Comparison of ENCODE assay signal across 9 mouse cellular contexts in genomic region chr2:11375092-11375491, GRCm38 (mm10).
DNase-seq lines count a peak whose midpoint lies in the region; ATAC-seq and TF ChIP-seq lines count a peak whose summit lies in the region.
"Had no signal": no experiment of that assay in that cellular context is flagged by ENCODE, and none has a peak within 500 bp of the region (broad histone marks: within the 10 kb centered on the region; RNA-seq: fewer than 3 reads in every experiment).

No protein-coding gene starts in this region.

- WGBS in embryonic facial prominence, embryonic 14.5 days = 51% methylated on average over 6 of the region's 6 CpGs
- 70% methylated on average over 6 of the region's 6 CpGs for WGBS in embryonic facial prominence, embryonic 10.5 days
- 54% methylated on average over 6 of the region's 6 CpGs for WGBS in lung, embryonic 14.5 days

- H3K79me2 ChIP-seq in CH12.LX (replicated peaks; ENCODE audit: control insufficient read depth, extremely low read depth, insufficient read depth, poor library complexity, severe bottlenecking) = no peaks in the 10 kb centered on the region

- TF ChIP-seq RAD21 in CH12.LX (IDR thresholded peaks at IDR 0.05; ENCODE audit: low read depth, low read length) = no peak; the same call in none of the 2 replicates

- dilution Hi-C loops in CH12.LX (cut with MboI; ENCODE audit: extremely low pct_ligation_motif_present, extremely low pct_unique_long_range_greater_than_20kb, low sequenced_read_pairs) = no loop called here

- no peak for TF ChIP-seq POLR2A in CH12.LX (IDR thresholded peaks at IDR 0.05; ENCODE audit: low read depth, low read length)

- no peaks in the 10 kb centered on the region for H3K36me3 ChIP-seq in embryonic facial prominence, embryonic 14.5 days (ENCODE audit: control insufficient read depth, insufficient read depth, low read length)
- no peaks in the 10 kb centered on the region for H3K36me3 ChIP-seq in embryonic facial prominence, embryonic 10.5 days (replicated peaks)
- H3K36me3 ChIP-seq in CH12.LX (replicated peaks in 1 of 2; ENCODE audit: control insufficient read depth in 1 of 2, insufficient read depth in 1 of 2, low read length in 1 of 2) = no peaks in the 10 kb centered on the region
- no peaks in the 10 kb centered on the region for H3K36me3 ChIP-seq in lung, embryonic 14.5 days (ENCODE audit: insufficient read depth)
- H3K36me3 ChIP-seq: neural tube, embryonic 13.5 days had no signal

- no peak overlapping the region for H3K27ac ChIP-seq in embryonic facial prominence, embryonic 14.5 days (replicated peaks; ENCODE audit: low read depth, low read length)
- H3K27ac ChIP-seq in embryonic facial prominence, embryonic 10.5 days (replicated peaks) = no peak overlapping the region
- H3K27ac ChIP-seq in CH12.LX (ENCODE audit: insufficient read depth, low read depth) = no peak overlapping the region
- no peak overlapping the region for H3K27ac ChIP-seq in lung, embryonic 14.5 days (ENCODE audit: low read depth)
- H3K27ac ChIP-seq: neural tube, embryonic 13.5 days had no signal

- H3K4me2 ChIP-seq in embryonic facial prominence, embryonic 14.5 days (ENCODE audit: low read depth, low read length) = no peak overlapping the region
- peak overlapping the region; percentile 30; the same call in 1 of the 2 replicates for H3K4me2 ChIP-seq in CH12.LX (ENCODE audit: insufficient read depth, low read depth, poor library complexity, severe bottlenecking)
- no peak overlapping the region for H3K4me2 ChIP-seq in lung, embryonic 14.5 days
- H3K4me2 ChIP-seq: neural tube, embryonic 13.5 days had no signal

- in situ Hi-C loops in CH12.LX (cut with MboI; ENCODE audit: low pct_ligation_motif_present, low pct_unique_long_range_greater_than_20kb, low sequenced_read_pairs) = no loop called here

- H3K9me3 ChIP-seq in embryonic facial prominence, embryonic 14.5 days (ENCODE audit: control insufficient read depth, low read length) = no peaks in the 10 kb centered on the region
- no peaks in the 10 kb centered on the region for H3K9me3 ChIP-seq in embryonic facial prominence, embryonic 10.5 days
- no peaks in the 10 kb centered on the region for H3K9me3 ChIP-seq in CH12.LX (replicated peaks; ENCODE audit: low read length)
- H3K9me3 ChIP-seq in lung, embryonic 14.5 days (ENCODE audit: low read depth, low read length) = no peaks in the 10 kb centered on the region
- H3K9me3 ChIP-seq: neural tube, embryonic 13.5 days had no signal

- peak; percentile 58 for DNase-seq in embryonic facial prominence, embryonic 14.5 days (ENCODE audit: low spot score)
- no peak for DNase-seq in embryonic facial prominence, embryonic 10.5 days (ENCODE audit: low spot score)
- peak; percentile 90 for DNase-seq in CH12.LX (ENCODE audit: extremely low read depth)
- peak; percentile 65 for DNase-seq in lung, embryonic 14.5 days
- DNase-seq in spleen, postnatal 36 days (ENCODE audit: low spot score in 2 of 2) = peak; percentile 84 to 86
- DNase-seq in urinary bladder, postnatal 25 days (ENCODE audit: low spot score) = no peak
- no peak for DNase-seq in cerebellum, adult 9-11 months

- H3K27me3 ChIP-seq in embryonic facial prominence, embryonic 14.5 days (replicated peaks; ENCODE audit: control insufficient read depth, insufficient read depth, low read length) = no peaks in the 10 kb centered on the region
- H3K27me3 ChIP-seq in embryonic facial prominence, embryonic 10.5 days (replicated peaks; ENCODE audit: low read depth, poor library complexity, severe bottlenecking) = no peaks in the 10 kb centered on the region
- H3K27me3 ChIP-seq in CH12.LX (replicated peaks) = no peaks in the 10 kb centered on the region
- no peaks in the 10 kb centered on the region for H3K27me3 ChIP-seq in lung, embryonic 14.5 days (ENCODE audit: insufficient read depth, low read length)
- H3K27me3 ChIP-seq: neural tube, embryonic 13.5 days had no signal

- H3K4me1 ChIP-seq in embryonic facial prominence, embryonic 14.5 days (ENCODE audit: control insufficient read depth, insufficient read depth, low read length) = no peaks in the 10 kb centered on the region
- H3K4me1 ChIP-seq in embryonic facial prominence, embryonic 10.5 days = no peaks in the 10 kb centered on the region
- peaks cover 14 to 34% of the 10 kb centered on the region in 2 experiments for H3K4me1 ChIP-seq in CH12.LX (ENCODE audit: control insufficient read depth in 1 of 2, insufficient read depth in 2 of 2)
- H3K4me1 ChIP-seq in lung, embryonic 14.5 days (ENCODE audit: insufficient read depth) = peaks cover 4% of the 10 kb centered on the region; the same call in 1 of the 2 replicates
- H3K4me1 ChIP-seq: neural tube, embryonic 13.5 days had no signal

- no peak overlapping the region for H3K9ac ChIP-seq in embryonic facial prominence, embryonic 14.5 days (ENCODE audit: low read depth, low read length)
- no peak overlapping the region for H3K9ac ChIP-seq in CH12.LX (ENCODE audit: insufficient read depth, low read depth)
- no peak overlapping the region for H3K9ac ChIP-seq in lung, embryonic 14.5 days
- H3K9ac ChIP-seq: neural tube, embryonic 13.5 days had no signal

- no peak overlapping the region for H3K4me3 ChIP-seq in embryonic facial prominence, embryonic 14.5 days (ENCODE audit: low read depth, low read length)
- H3K4me3 ChIP-seq in embryonic facial prominence, embryonic 10.5 days = no peak overlapping the region
- H3K4me3 ChIP-seq in CH12.LX (replicated peaks in 1 of 3; ENCODE audit: low read depth in 2 of 3, low read length in 2 of 3, poor library complexity in 1 of 3) = no peak overlapping the region
- no peak overlapping the region for H3K4me3 ChIP-seq in lung, embryonic 14.5 days (ENCODE audit: low read depth, low read length)
- H3K4me3 ChIP-seq: neural tube, embryonic 13.5 days had no signal

- no peak for ATAC-seq in embryonic facial prominence, embryonic 14.5 days (ENCODE audit: low read depth)
- ATAC-seq in granulocyte monocyte progenitor cell, adult 5-6 weeks (replicated peaks; ENCODE audit: poor library complexity, severe bottlenecking) = peak; percentile 98
- ATAC-seq in lung, embryonic 14.5 days (ENCODE audit: insufficient read depth) = peak; percentile 51; the same call in 1 of the 2 replicates

- TF ChIP-seq CTCF in CH12.LX (conservative IDR thresholded peaks at IDR 0.05 in 1 of 2, IDR thresholded peaks at IDR 0.05 in 1 of 2; ENCODE audit: low read depth in 2 of 2, low read length in 2 of 2) = no peak
- no peak for TF ChIP-seq CTCF in lung, embryonic 14.5 days (IDR thresholded peaks at IDR 0.05; ENCODE audit: low read depth)

- peak; percentile 88 for TF ChIP-seq EP300 in CH12.LX (IDR thresholded peaks at IDR 0.05; ENCODE audit: low read length)

TF ChIP-seq in CH12.LX, 34 proteins besides CTCF, POLR2A, EP300 and RAD21 (continues in another document):
- TF ChIP-seq SIN3A (IDR thresholded peaks at IDR 0.05; ENCODE audit: low read length) (peak; percentile 71), MEF2A (IDR thresholded peaks at IDR 0.05; ENCODE audit: borderline replicate concordance, low read depth, low read length) (peak; percentile 88), SMC3 (IDR thresholded peaks at IDR 0.05; ENCODE audit: low read depth, low read length) (no peak), ELF1 (IDR thresholded peaks at IDR 0.05; ENCODE audit: low read depth, low read length) (peak; percentile 86), NELFE (IDR thresholded peaks at IDR 0.05; ENCODE audit: low read depth, low read length) (no peak), KAT2A (IDR thresholded peaks at IDR 0.05; ENCODE audit: insufficient replicate concordance, low read length) (no peak), JUN (IDR thresholded peaks at IDR 0.05; ENCODE audit: insufficient read depth, low read depth, low read length) (peak; percentile 40; the same call in 1 of the 2 replicates), USF1 (IDR thresholded peaks at IDR 0.05; ENCODE audit: low read depth, low read length) (no peak), IRF4 (IDR thresholded peaks at IDR 0.05; ENCODE audit: low read depth, low read length) (peak; percentile 85), MAX (IDR thresholded peaks at IDR 0.05; ENCODE audit: low read length) (peak; percentile 75; the same call in 1 of the 2 replicates), MYC (IDR thresholded peaks at IDR 0.05; ENCODE audit: low read depth, low read length) (peak; percentile 69; the same call in 1 of the 2 replicates), TCF12 (IDR thresholded peaks at IDR 0.05; ENCODE audit: low read depth, low read length) (peak; percentile 84), POLR2AphosphoS2 (IDR thresholded peaks at IDR 0.05; ENCODE audit: low read depth, low read length) (no peak), TBP (conservative IDR thresholded peaks at IDR 0.05; ENCODE audit: low read depth, low read length) (0 out of 2 replicates have a peak, but pooled peaks have one; percentile 59), ZKSCAN1 (IDR thresholded peaks at IDR 0.05; ENCODE audit: borderline replicate concordance, low read depth, low read length) (no peak), CHD1 (IDR thresholded peaks at IDR 0.05; ENCODE audit: low read depth, low read length) (no peak), MXI1 (IDR thresholded peaks at IDR 0.05; ENCODE audit: low read depth, low read length) (no peak; the same call in 1 of the 2 replicates), ETS1 (conservative IDR thresholded peaks at IDR 0.05; ENCODE audit: low read depth, low read length) (peak; percentile 87), ZNF384 (IDR thresholded peaks at IDR 0.05; ENCODE audit: low read depth, low read length) (peak; percentile 76), ZMIZ1 (IDR thresholded peaks at IDR 0.05; ENCODE audit: low read depth, low read length) (no peak), CHD2 (IDR thresholded peaks at IDR 0.05; ENCODE audit: low read length) (no peak), GABPA (IDR thresholded peaks at IDR 0.05; ENCODE audit: insufficient replicate concordance, low read depth, low read length) (no peak), MAZ (IDR thresholded peaks at IDR 0.05; ENCODE audit: low read depth, low read length) (peak; percentile 44; the same call in 1 of the 2 replicates), USF2 (conservative IDR thresholded peaks at IDR 0.05; ENCODE audit: low read depth, low read length) (no peak), NRF1 (IDR thresholded peaks at IDR 0.05; ENCODE audit: low read depth, low read length) (no peak), E2F4 (IDR thresholded peaks at IDR 0.05; ENCODE audit: insufficient replicate concordance, low read depth, low read length) (no peak), ZC3H11A (IDR thresholded peaks at IDR 0.05; ENCODE audit: low read depth, low read length) (no peak), HCFC1 (IDR thresholded peaks at IDR 0.05; ENCODE audit: low read depth, low read length) (no peak), UBTF (IDR thresholded peaks at IDR 0.05; ENCODE audit: low read depth, low read length) (no peak), PAX5 (IDR thresholded peaks at IDR 0.05; ENCODE audit: low read length) (no peak), JUND (conservative IDR thresholded peaks at IDR 0.05; ENCODE audit: low read depth, low read length) (peak; percentile 27; the same call in 1 of the 2 replicates), BHLHE40 (IDR thresholded peaks at IDR 0.05; ENCODE audit: low read depth, low read length) (peak; percentile 80)

Comparison
In these comparisons a context has a peak if more than half of its experiments do, and no peak if none do; other contexts are left out.
1. DNase-seq: peak in embryonic facial prominence, embryonic 14.5 days (single experiment), CH12.LX (single experiment), lung, embryonic 14.5 days (single experiment) and spleen, postnatal 36 days (2 of 2); none in embryonic facial prominence, embryonic 10.5 days (single experiment), urinary bladder, postnatal 25 days (single experiment) and cerebellum, adult 9-11 months (single experiment).